Mouse (Mus musculus) brown adipose tissue, adult 24 weeks (tissue): Measurements from ENCODE around the gene Zbtb3. TPM values are rescaled to one million over a fixed set of nuclear protein-coding genes. Genes with fewer than 3 reads are reported as not detected.

ENCODE experiments used
- H3K27ac ChIP-seq: fragments of 200-500 bp; replicated peaks from 2 replicates; pipeline ENCODE4 v1.5.1; 2012; ENCODE audit warnings: low read depth, mild to moderate bottlenecking, low read length
- H3K4me1 ChIP-seq: fragments of 200-500 bp; 2 replicates; pipeline ENCODE4 v1.6.1; 2012; ENCODE audit warnings: low read length, mixed read lengths; ENCODE audit not compliant: control insufficient read depth, insufficient read depth, insufficient read length
- H3K4me3 ChIP-seq: fragments of 200-500 bp; 2 replicates; pipeline ENCODE4 v1.5.1; 2012; ENCODE audit warnings: low read depth, mild to moderate bottlenecking, low read length, moderate library complexity; ENCODE audit not compliant: insufficient read depth
- polyA plus RNA-seq: library from polyadenylated mRNA; stranded (reverse); fragments of >200 nt; gene quantifications from 2 replicates; pipeline ENCODE4 v1.2.4, GENCODE M21; 2012; ENCODE audit not compliant: missing spikeins, insufficient read depth, insufficient read length

Gene Zbtb3
- polyA plus RNA-seq, 1 experiment, result 1.2 TPM

DNA sequence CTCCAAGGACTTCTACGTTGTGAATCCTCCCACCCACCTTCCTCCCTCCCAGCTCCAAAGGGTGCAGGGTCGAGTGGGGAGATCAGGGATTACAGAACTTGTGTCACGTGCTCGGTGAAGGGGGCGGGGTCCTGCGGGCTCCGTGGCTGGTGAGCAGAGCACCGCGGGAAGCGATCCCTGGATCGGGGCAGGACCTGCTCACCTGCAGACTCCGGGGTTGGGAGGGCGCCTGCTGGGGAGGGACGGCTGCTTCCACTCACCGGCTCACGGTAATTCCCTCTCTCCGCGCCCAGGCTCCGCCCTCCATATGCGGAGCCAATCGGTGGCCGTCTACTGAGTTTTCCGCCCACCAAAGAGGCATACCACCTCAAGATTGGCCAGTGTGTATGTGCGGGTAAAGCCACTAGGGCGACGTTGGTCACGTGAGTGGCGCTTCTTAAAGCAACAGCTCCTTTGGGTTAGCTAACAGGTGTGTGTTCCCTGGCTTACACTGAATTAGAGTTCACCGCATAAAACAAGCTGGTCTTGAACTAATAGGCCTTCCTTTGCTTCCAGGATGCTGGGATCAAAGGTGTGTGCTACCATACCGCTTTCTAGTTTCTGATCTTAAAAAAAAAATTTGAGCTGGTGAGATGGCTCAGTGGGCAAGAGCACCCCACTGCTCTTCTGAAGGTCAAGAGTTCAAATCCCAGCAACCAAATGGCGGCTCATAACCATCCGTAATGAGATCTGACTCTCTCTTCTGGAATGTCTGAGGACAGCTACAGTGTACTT lies 16.2 kb upstream of the Zbtb3 start, which contains the start of gene Taf6l:
TSS of gene Taf6l (minus strand) at position 410 of the 774 bp plus-strand sequence.
- peak within 1 kb of the TSS; percentile 74 for H3K4me3 ChIP-seq
- H3K4me1 ChIP-seq, result peaks cover 7% of the 10 kb centered on the region; the same call in 1 of the 2 replicates
- no peak within 1 kb of the TSS for H3K27ac ChIP-seq

DNA sequence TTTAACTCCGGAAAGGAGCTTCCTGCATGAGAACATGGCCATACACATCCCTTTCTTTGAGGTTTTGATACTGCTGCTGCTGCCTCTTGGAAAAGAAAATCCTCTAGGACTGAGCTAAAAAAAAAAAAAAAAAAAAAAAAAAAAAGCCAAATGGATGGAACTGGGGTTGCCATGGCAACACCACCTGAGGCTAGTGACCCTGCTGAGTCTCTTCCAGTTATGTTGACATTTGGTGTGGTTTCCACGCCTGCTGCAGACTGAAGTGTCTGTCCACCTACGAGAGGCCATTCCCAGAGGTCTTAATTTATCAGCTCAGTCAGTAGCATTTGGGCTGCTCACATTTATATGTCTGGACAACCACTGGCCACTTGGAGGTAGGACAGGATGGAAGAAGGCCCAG lies 13.8 kb upstream of the Zbtb3 start:
- Histone ChIP-seq H3K4me1 (peaks cover 7% of the 10 kb centered on the region; the same call in 1 of the 2 replicates), H3K4me3 (no peak overlapping the region), H3K27ac (no peak overlapping the region)

DNA sequence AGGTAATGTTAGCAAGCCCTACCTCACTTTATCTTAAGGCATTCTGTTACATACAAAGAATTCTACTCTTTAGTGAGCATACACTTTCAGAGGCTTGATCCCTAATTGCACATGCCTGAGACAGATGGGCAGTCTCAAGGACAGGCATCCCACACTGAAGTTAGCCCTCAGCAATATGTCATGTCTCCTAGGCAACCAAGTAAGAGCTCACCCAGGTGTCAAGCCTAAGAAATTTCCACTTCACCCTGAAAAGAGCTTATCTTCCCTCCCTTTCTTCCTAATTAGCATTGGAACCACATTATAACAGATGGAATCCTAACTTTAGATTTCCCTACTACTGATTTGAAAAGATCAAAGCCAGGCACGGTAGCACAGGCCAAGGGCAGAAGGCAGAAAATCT lies 13.2 kb upstream of the Zbtb3 start:
- Histone ChIP-seq H3K27ac (no peak overlapping the region), H3K4me3 (no peak overlapping the region)

DNA sequence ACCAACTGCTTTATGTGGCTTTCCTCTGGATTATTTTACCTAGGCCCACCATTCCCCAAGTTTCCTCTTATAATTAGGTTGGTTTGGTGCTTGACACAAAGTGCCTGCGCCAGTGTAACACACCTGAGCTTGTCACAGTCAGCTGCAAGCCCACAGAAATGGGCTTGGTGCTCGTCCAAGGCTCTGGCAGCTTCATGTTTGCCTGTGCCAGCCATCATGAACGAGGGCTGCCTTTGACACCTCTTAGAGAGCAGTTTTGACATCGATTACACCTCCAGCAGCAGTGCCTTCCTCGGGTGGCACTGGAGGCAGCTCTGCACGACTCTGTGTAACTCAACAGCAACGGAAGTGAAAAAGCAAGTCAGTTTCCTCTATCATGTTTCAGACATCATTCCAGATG lies 12.2 kb upstream of the Zbtb3 start:
- Histone ChIP-seq H3K4me1 (peaks cover 2% of the 10 kb centered on the region; the same call in 1 of the 2 replicates), H3K27ac (no peak overlapping the region), H3K4me3 (no peak overlapping the region)

More for the DNA sequence above, 13.2 kb upstream of the Zbtb3 start:
- peaks cover 7% of the 10 kb centered on the region; the same call in 1 of the 2 replicates for H3K4me1 ChIP-seq

DNA sequence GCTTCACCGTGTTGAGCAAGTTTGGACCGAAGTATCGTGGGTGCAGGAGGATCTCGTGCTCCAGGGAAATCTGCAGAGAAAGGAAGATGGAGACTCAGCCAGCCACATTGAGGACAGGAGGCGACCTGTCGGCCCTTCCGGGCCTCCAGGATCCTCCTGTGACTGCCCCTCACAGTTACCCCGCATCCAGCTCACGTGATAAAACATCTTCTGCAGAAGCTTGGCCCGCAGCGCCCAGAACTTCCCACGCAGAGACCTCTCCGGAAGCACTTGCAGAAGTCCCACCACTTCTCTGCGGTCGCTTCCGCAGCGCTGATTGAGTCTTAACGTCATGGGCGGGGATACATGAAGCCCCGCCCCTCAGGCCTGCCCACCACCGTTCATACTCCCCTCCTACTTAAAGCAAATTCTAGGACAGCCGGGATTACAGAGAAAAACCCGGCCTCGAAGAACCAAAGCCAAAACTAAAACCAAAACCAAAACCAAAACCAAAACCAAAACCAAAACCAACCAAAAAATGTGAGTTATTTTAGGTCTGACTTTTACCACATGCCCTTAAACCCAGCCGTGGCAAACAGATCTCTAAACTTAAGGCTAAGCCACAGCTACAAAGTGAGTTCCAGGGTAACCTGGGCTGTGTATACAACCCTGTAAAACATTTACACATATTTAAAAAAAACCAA lies 4.0 kb upstream of the Zbtb3 start, which contains the start of gene Polr2g:
TSS of gene Polr2g (minus strand) at position 314 of the 683 bp plus-strand sequence.
- H3K4me3 ChIP-seq, result peak within 1 kb of the TSS; percentile 83
- 0 out of 2 replicates have a peak, but pooled peaks cover 10% of the 10 kb centered on the region for H3K4me1 ChIP-seq
- H3K27ac ChIP-seq, result peak within 1 kb of the TSS; percentile 65

DNA sequence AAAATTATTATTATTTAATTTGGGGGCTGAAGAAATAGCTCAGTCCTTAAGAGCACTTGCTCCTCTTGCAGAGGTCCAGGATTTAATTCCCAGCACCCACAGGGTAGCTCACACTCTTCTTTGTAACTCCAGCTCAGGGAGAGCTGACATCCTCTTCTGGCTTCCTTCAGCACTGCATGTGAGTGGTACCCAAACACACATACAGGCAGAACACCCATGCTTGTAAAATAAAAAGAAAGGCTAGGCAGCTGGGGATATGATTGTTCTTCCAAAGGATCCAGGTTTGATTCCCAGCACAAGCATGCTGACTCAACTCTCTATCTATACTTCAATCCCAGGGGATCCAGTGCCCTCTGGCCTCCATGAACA lies 3.4 kb upstream of the Zbtb3 start:
- Histone ChIP-seq H3K4me3 (peak overlapping the region; percentile 43; the same call in 1 of the 2 replicates), H3K4me1 (0 out of 2 replicates have a peak, but pooled peaks cover 10% of the 10 kb centered on the region), H3K27ac (peak overlapping the region; percentile 65)

DNA sequence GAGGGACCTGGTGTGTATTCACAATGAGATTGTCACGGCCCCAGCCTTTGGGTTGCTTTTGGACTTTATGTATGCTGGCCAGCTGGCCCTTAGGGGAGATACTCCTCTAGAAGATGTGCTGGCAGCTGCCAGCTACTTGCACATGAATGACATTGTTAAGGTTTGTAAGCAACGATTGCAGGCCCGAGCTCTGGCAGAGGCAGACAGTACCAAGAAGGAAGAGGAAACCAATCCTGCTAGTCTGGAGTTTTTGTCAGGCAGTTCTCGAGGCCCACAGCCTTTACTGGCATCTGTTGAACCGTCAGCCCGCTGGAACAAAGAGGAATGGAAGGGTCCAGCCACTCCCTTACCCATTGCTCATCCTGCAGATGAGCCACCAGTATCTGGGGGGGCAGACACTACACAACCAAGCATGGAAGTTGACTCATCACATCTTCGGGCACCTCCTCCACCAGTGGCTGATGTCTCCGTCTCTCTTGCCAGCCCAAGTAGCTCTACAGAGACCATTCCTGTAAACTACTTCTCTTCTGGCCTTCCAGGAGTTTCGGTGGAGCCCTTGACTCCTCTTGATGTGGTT lies 937 bp downstream of the Zbtb3 start:
- Histone ChIP-seq H3K4me3 (0 out of 2 replicates have a peak overlapping the region, but pooled peaks have one; percentile 72), H3K27ac (no peak overlapping the region), H3K4me1 (0 out of 2 replicates have a peak, but pooled peaks cover 7% of the 10 kb centered on the region)

DNA sequence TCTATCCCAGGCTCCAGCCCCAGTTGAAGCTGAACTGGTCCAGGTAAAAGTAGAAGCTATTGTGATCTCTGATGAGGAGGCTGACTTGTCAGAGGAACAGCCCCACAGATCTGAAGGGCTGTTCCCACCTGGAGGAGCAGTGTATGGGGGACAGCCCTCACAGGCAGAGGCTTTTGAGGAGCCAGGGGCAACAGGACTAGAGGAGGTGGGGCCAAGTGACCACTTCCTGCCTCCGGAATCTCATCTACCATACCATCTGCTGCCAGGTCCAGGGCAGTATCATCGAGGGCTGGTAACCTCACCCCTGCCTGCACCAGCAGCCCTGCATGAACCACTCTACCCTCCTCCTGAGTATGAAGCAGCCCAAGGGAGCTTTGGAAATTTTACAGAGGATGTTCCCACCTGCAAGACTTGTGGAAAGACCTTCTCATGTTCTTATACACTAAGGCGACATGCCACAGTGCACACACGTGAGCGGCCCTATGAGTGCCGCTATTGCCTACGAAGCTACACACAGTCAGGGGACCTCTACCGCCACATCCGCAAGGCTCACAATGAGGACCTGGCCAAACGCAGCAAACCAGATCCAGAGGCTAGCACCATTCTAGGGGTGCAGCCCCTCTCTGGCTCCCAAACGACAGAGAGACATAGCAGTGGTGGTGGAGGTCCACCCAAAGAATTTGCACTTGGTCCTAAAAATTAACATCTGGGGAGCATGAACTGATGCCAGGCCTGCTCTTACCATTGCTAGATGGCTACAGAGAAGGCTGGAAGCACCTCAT lies 1.7 kb downstream of the Zbtb3 start:
- Histone ChIP-seq H3K27ac (no peak overlapping the region), H3K4me3 (no peak overlapping the region)

DNA sequence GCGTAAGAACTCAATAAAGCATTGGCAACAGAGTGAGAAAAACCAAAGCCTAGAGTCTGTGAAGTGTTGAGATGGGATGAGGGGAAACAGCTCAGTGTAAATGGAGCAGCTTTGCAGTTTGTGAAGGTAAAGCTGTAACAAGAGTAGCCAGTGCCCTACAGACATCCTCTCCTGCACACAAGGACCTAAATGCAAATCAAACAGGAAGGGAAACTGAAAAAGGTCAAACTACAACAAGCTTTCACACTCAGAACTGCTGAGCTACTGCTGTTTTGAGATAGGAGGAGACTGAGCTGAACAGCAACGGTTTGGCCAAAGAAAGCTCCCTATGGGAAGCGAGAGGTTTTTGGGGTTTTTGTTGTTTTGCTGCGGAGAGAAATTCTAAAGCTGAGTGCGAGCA lies 4.5 kb downstream of the Zbtb3 start:
- peak overlapping the region; percentile 59; the same call in 1 of the 2 replicates for H3K27ac ChIP-seq
- H3K4me1 ChIP-seq, result 0 out of 2 replicates have a peak, but pooled peaks cover 7% of the 10 kb centered on the region
- H3K4me3 ChIP-seq, result no peak overlapping the region

More for the DNA sequence above, 1.7 kb downstream of the Zbtb3 start:
- H3K4me1 ChIP-seq, result 0 out of 2 replicates have a peak, but pooled peaks cover 7% of the 10 kb centered on the region

DNA sequence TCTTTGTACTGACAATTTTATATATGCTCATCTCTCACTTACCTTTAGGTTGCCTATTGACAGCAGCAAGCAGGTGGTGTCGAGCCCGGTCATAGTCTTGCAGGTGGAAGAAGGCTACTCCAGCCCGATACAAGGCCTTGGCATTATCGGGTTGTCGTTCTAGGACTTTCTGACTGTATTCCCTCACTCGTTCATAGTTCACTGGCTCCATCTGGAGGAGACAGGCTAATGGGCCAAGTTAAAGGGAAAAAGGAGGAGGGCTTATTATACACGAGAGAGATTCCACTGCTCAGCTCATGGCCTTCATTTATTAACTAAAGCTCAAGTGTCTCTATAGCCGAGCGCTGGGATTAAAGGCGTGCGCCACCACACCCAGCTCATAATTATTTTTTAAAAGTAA lies 13.5 kb downstream of the Zbtb3 start:
- Histone ChIP-seq H3K4me3 (no peak overlapping the region), H3K27ac (no peak overlapping the region), H3K4me1 (peaks cover 4% of the 10 kb centered on the region; the same call in 1 of the 2 replicates)

DNA sequence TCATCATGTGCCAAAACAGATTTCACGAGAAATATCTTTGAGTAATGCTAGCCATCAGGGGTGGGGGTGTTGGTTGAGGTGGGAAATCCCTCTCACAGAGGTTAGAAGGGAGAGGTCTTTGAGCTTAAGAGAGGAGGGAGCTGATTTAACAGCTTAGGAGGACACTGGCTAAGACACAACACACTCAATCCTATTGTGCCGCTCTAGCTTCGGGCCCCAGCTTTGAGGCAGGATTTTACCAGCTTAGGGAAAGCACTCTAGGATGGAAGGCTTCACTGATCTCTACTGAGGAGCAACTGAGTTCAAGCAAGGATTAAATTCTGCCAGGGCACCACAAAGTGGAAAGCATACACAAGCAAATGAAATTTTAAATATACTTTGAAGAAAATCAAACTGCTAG lies 14.6 kb downstream of the Zbtb3 start:
- Histone ChIP-seq H3K4me1 (peaks cover 4% of the 10 kb centered on the region; the same call in 1 of the 2 replicates), H3K4me3 (no peak overlapping the region), H3K27ac (no peak overlapping the region)

DNA sequence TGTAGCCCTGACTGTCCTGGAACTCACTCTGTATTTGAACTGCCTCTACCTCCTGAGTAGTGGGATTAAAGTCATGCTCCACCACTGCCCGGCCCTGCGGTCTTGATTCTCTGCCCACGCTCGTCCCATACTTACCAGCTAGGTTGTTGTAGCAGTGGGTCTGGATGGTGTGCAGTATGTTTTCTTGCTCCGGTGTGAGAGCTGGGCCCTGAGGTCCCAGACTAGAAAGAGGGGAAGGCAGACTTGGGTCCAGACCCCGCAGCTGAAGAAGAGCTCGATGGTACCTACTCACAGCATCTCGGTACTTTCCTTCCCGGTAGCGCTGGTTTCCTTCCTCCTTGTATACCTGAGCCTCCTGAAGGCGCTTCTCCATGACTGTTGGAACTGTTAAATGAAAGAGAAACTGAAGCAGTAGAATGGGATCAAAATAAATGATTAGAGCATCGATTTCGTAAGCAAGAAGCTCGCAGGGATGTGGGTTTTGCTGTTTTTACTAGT lies 16.0 kb downstream of the Zbtb3 start:
- peak overlapping the region; percentile 96 for H3K27ac ChIP-seq
- H3K4me1 ChIP-seq, result peaks cover 4% of the 10 kb centered on the region; the same call in 1 of the 2 replicates
- H3K4me3 ChIP-seq, result peak overlapping the region; percentile 67

DNA sequence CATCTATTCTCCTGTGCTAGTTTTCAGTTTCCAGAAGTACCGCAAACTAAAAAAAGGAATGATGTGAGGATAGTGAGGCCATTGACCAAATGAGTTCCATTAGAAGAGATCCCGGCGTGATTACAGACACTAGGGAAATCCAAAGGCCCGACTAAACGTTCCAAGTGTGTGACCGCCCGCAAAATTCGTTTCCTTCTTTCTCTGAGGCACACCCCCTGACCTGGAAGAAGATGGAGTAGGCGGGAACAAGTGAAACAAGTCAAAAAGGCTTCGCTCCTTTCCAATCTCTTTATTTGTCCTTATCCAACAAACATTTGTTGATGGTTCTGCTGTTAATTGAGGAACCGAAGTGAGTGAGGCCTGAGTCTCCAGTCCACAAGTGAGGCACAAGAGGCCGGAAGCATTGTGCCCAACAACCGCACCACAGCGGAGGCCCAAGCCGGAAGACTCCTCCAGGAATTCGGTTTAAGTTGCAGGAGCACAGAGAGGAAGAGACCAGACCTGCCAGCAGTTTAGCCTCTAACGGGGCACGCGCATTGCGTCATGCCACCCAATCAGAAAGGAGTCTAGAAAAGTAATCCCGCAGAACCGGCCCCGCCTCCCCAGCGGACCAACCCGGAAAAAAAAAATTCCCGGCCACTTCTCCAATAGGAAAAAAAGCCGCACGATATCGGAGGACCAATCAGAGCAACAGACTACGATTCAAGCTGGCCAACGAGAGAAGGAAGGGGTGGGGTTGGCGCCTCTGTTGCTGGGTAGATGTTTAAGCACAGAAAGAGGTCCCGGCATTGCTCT lies 16.6 kb downstream of the Zbtb3 start, which contains the start of gene Ttc9c:
TSS of gene Ttc9c (minus strand) at position 533 of the 795 bp plus-strand sequence.
- peak within 1 kb of the TSS; percentile 97 for H3K27ac ChIP-seq
- H3K4me3 ChIP-seq, result peak within 1 kb of the TSS; percentile 85
- H3K4me1 ChIP-seq, result peaks cover 4% of the 10 kb centered on the region; the same call in 1 of the 2 replicates
